Mouse (Mus musculus) MEL (cell line): ENCODE results near the gene Psenen. TPM values are rescaled to one million over a fixed set of nuclear protein-coding genes. Genes with fewer than 3 reads are reported as not detected.

Experiments used
- DNase-seq: peaks from one replicate; pipeline ENCODE4 v3.0.0; 2011; ENCODE audit warnings: low read depth, low spot score
- H3K27ac ChIP-seq: 2 replicates; pipeline ENCODE4 v1.5.1; 2012; ENCODE audit warnings: low read depth, mild to moderate bottlenecking, control low read depth, low read length, moderate library complexity; ENCODE audit not compliant: control insufficient read depth
- H3K27me3 ChIP-seq, 2 experiments: fragments of 150-350 bp in 1 of 2; sonication (generic) in 1 of 2; 2 replicates each; pipeline ENCODE4 v1.6.1; 2012; ENCODE audit warnings: low read length in 2 of 2, mild to moderate bottlenecking in 2 of 2, improper control_type of control experiment in 1 of 2, moderate library complexity in 1 of 2; ENCODE audit not compliant: insufficient read depth in 2 of 2, control insufficient read depth in 1 of 2
- H3K36me3 ChIP-seq, 2 experiments: 2 replicates each; pipeline ENCODE4 v1.6.1; 2012 to 2014; ENCODE audit warnings: low read length in 2 of 2, improper control_type of control experiment in 1 of 2, inconsistent platforms in 1 of 2, mild to moderate bottlenecking in 1 of 2; ENCODE audit not compliant: insufficient read depth in 2 of 2, control insufficient read depth in 1 of 2
- H3K4me1 ChIP-seq, 2 experiments: fragments of 150-350 bp in 1 of 2; sonication (generic) in 1 of 2; 2 replicates each; pipeline ENCODE4 v1.6.1; 2012; ENCODE audit warnings: low read length in 2 of 2, improper control_type of control experiment in 1 of 2, mild to moderate bottlenecking in 1 of 2; ENCODE audit not compliant: insufficient read depth in 2 of 2, control insufficient read depth in 1 of 2
- H3K4me3 ChIP-seq, 2 experiments: fragments of 150-350 bp in 1 of 2; sonication (generic) in 1 of 2; 2 replicates each; pipeline ENCODE4 v1.5.1; 2012; ENCODE audit warnings: low read depth in 2 of 2, low read length in 2 of 2, mild to moderate bottlenecking in 2 of 2, moderate library complexity in 2 of 2, control low read depth in 1 of 2, improper control_type of control experiment in 1 of 2; ENCODE audit not compliant: control insufficient read depth in 1 of 2, insufficient read depth in 1 of 2
- H3K79me2 ChIP-seq: 2 replicates; pipeline ENCODE4 v1.6.1; 2012; ENCODE audit warnings: mild to moderate bottlenecking, low read length, moderate library complexity; ENCODE audit not compliant: control insufficient read depth, poor library complexity, insufficient read depth
- H3K9ac ChIP-seq: 2 replicates; pipeline ENCODE4 v1.6.1; 2012; ENCODE audit warnings: low read depth, mild to moderate bottlenecking, control low read depth, low read length, moderate library complexity; ENCODE audit not compliant: control insufficient read depth, poor library complexity, severe bottlenecking
- H3K9me3 ChIP-seq: fragments of 150-350 bp; sonication (generic); replicated peaks from 2 replicates; pipeline ENCODE4 v1.6.1; 2012; ENCODE audit warnings: mild to moderate bottlenecking, low read length, improper control_type of control experiment, moderate library complexity; ENCODE audit not compliant: insufficient read depth
- BHLHE40 ChIP-seq: IDR thresholded peaks from 2 replicates; pipeline ENCODE4 v1.6.1; 2012; ENCODE audit warnings: low read depth, mild to moderate bottlenecking, inconsistent platforms, low read length, improper control_type of control experiment, borderline replicate concordance
- CHD1 ChIP-seq: IDR thresholded peaks from 2 replicates; pipeline ENCODE4 v1.6.1; 2012; ENCODE audit warnings: low read depth, mild to moderate bottlenecking, inconsistent platforms, low read length, improper control_type of control experiment
- CHD2 ChIP-seq: IDR thresholded peaks from 2 replicates; pipeline ENCODE4 v1.6.1; 2011; ENCODE audit warnings: low read length, improper control_type of control experiment
- CTCF ChIP-seq, 3 experiments: IDR thresholded peaks in 2 of 3; conservative IDR thresholded peaks in 1 of 3; 2 replicates each; pipeline ENCODE4 v1.5.1; 2011 to 2012; ENCODE audit warnings: low read length in 3 of 3, low read depth in 2 of 3, mild to moderate bottlenecking in 2 of 3, improper control_type of control experiment in 1 of 3, inconsistent platforms in 1 of 3, mixed read lengths in 1 of 3, moderate library complexity in 1 of 3; ENCODE audit not compliant: control insufficient read depth in 1 of 3, insufficient read depth in 1 of 3, poor library complexity in 1 of 3, severe bottlenecking in 1 of 3
- ETS1 ChIP-seq: IDR thresholded peaks from 2 replicates; pipeline ENCODE4 v1.6.1; 2012; ENCODE audit warnings: low read depth, mild to moderate bottlenecking, inconsistent platforms, low read length, improper control_type of control experiment, moderate library complexity
- GATA1 ChIP-seq: IDR thresholded peaks from 2 replicates; pipeline ENCODE4 v1.6.1; 2011; ENCODE audit warnings: low read depth, low read length, improper control_type of control experiment
- HCFC1 ChIP-seq: IDR thresholded peaks from 2 replicates; pipeline ENCODE4 v1.6.1; 2012; ENCODE audit warnings: low read depth, mild to moderate bottlenecking, inconsistent platforms, low read length, improper control_type of control experiment, moderate library complexity
- JUND ChIP-seq: IDR thresholded peaks from 2 replicates; pipeline ENCODE4 v1.6.1; 2011; ENCODE audit warnings: low read depth, mild to moderate bottlenecking, improper control_type of control experiment, low read length
- KAT2A ChIP-seq: conservative IDR thresholded peaks from 2 replicates; pipeline ENCODE4 v1.6.1; 2012; ENCODE audit warnings: low read depth, low read length, improper control_type of control experiment, inconsistent platforms
- MAFK ChIP-seq: IDR thresholded peaks from 2 replicates; pipeline ENCODE4 v1.6.1; 2011; ENCODE audit warnings: low read depth, mild to moderate bottlenecking, low read length, improper control_type of control experiment, borderline replicate concordance
- MAX ChIP-seq: IDR thresholded peaks from 2 replicates; pipeline ENCODE4 v1.6.1; 2011; ENCODE audit warnings: low read length, improper control_type of control experiment
- MAZ ChIP-seq: IDR thresholded peaks from 2 replicates; pipeline ENCODE4 v1.6.1; 2012; ENCODE audit warnings: low read depth, mild to moderate bottlenecking, inconsistent platforms, low read length, improper control_type of control experiment
- MXI1 ChIP-seq: IDR thresholded peaks from 2 replicates; pipeline ENCODE4 v1.6.1; 2011; ENCODE audit warnings: mild to moderate bottlenecking, low read depth, low read length, improper control_type of control experiment
- MYB ChIP-seq: IDR thresholded peaks from 2 replicates; pipeline ENCODE4 v1.6.1; 2011; ENCODE audit warnings: mild to moderate bottlenecking, low read depth, low read length, improper control_type of control experiment
- MYC ChIP-seq: IDR thresholded peaks from 2 replicates; pipeline ENCODE4 v1.6.1; 2011; ENCODE audit warnings: low read depth, mild to moderate bottlenecking, low read length, improper control_type of control experiment, moderate library complexity
- NELFE ChIP-seq: IDR thresholded peaks from 2 replicates; pipeline ENCODE4 v1.6.1; 2011; ENCODE audit warnings: low read depth, low read length, improper control_type of control experiment
- NRF1 ChIP-seq: IDR thresholded peaks from 2 replicates; pipeline ENCODE4 v1.6.1; 2014; ENCODE audit warnings: low read depth, mild to moderate bottlenecking, inconsistent platforms, low read length, improper control_type of control experiment, moderate library complexity; ENCODE audit not compliant: poor library complexity, insufficient read depth, severe bottlenecking
- POLR2A ChIP-seq, 2 experiments: IDR thresholded peaks; 2 replicates each; pipeline ENCODE4 v1.6.1; 2011 to 2012; ENCODE audit warnings: low read length in 2 of 2, mild to moderate bottlenecking in 2 of 2, control low read depth in 1 of 2, improper control_type of control experiment in 1 of 2, low read depth in 1 of 2, moderate library complexity in 1 of 2; ENCODE audit not compliant: control insufficient read depth in 1 of 2, insufficient read depth in 1 of 2, poor library complexity in 1 of 2
- POLR2AphosphoS2 ChIP-seq: IDR thresholded peaks from 2 replicates; pipeline ENCODE4 v1.6.1; 2011; ENCODE audit warnings: low read length, improper control_type of control experiment
- RCOR1 ChIP-seq: IDR thresholded peaks from 2 replicates; pipeline ENCODE4 v1.6.1; 2012; ENCODE audit warnings: low read depth, mild to moderate bottlenecking, inconsistent platforms, low read length, improper control_type of control experiment
- SIN3A ChIP-seq: IDR thresholded peaks from 2 replicates; pipeline ENCODE4 v1.6.1; 2012; ENCODE audit warnings: low read length, improper control_type of control experiment, inconsistent platforms
- SMC3 ChIP-seq: IDR thresholded peaks from 2 replicates; pipeline ENCODE4 v1.6.1; 2011; ENCODE audit warnings: low read depth, low read length, improper control_type of control experiment
- TAL1 ChIP-seq: IDR thresholded peaks from 2 replicates; pipeline ENCODE4 v1.6.1; 2012; ENCODE audit warnings: mild to moderate bottlenecking, inconsistent platforms, low read length, moderate library complexity, mixed read lengths
- TBP ChIP-seq: IDR thresholded peaks from 2 replicates; pipeline ENCODE4 v1.8.0; 2011; ENCODE audit warnings: low read depth, low read length, improper control_type of control experiment
- TCF12 ChIP-seq: IDR thresholded peaks from 2 replicates; pipeline ENCODE4 v1.6.1; 2014; ENCODE audit warnings: low read depth, mild to moderate bottlenecking, inconsistent platforms, low read length, improper control_type of control experiment, moderate library complexity
- USF1 ChIP-seq: IDR thresholded peaks from 2 replicates; pipeline ENCODE4 v1.6.1; 2014; ENCODE audit warnings: low read depth, mild to moderate bottlenecking, inconsistent platforms, low read length, improper control_type of control experiment, moderate library complexity
- USF2 ChIP-seq, 2 experiments: IDR thresholded peaks; 2 replicates each; pipeline ENCODE4 v1.6.1; 2011 to 2012; ENCODE audit warnings: improper control_type of control experiment in 2 of 2, low read length in 2 of 2, borderline replicate concordance in 1 of 2, inconsistent platforms in 1 of 2, low read depth in 1 of 2, mild to moderate bottlenecking in 1 of 2; ENCODE audit not compliant: insufficient read depth in 1 of 2
- ZKSCAN1 ChIP-seq: IDR thresholded peaks from 2 replicates; pipeline ENCODE4 v1.6.1; 2012; ENCODE audit warnings: low read depth, mild to moderate bottlenecking, inconsistent platforms, low read length, improper control_type of control experiment, moderate library complexity
- ZMIZ1 ChIP-seq: IDR thresholded peaks from 2 replicates; pipeline ENCODE4 v1.6.1; 2012; ENCODE audit warnings: low read depth, mild to moderate bottlenecking, inconsistent platforms, low read length, improper control_type of control experiment, moderate library complexity
- ZNF384 ChIP-seq: IDR thresholded peaks from 2 replicates; pipeline ENCODE4 v1.6.1; 2012; ENCODE audit warnings: low read depth, mild to moderate bottlenecking, inconsistent platforms, low read length, improper control_type of control experiment
- polyA plus RNA-seq, 2 experiments: library from polyadenylated mRNA; stranded (reverse) in 1 of 2; unstranded in 1 of 2; fragments of >175 nt in 1 of 2; fragments of >200 nt in 1 of 2; gene quantifications; 2 replicates each; pipeline versions ENCODE4 v1.2.1 to v1.2.4; 2012; ENCODE audit warnings: low replicate concordance in 2 of 2, low read depth in 1 of 2; ENCODE audit not compliant: insufficient read length in 2 of 2, insufficient read depth in 1 of 2, missing spikeins in 1 of 2
- total RNA-seq: library from RNA; depleted of rRNA; stranded (reverse); fragments of 300-350 nt; gene quantifications from 2 replicates; pipeline ENCODE4 v1.2.3, GENCODE M21; 2012

The Psenen gene
- total and polyA plus RNA-seq, 3 experiments: 60.8 to 157 TPM; not detected in 1

DNA sequence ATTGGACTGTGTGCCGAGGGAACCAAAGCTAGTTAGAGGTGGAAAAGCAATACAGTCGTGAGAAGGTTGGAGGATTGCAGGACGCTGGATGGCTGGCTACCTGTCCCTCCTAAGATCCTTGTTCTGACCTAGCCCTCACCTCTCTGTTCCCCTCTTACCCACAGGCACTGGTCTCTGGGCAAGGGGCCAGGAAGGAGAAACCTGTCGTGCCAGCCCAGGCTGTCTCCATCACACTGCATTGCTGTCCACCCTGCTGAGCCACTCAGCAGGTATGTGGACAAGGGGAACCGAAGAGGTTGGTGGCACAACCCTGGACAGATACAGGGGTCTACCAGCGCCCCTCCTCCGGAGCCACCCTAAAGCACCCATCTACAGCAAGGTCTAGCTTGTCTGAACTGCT is 37.2 kb upstream of the Psenen start (continued):
- TF ChIP-seq CHD1 (no peak), MAZ (no peak), GATA1 (no peak), CTCF (IDR thresholded peaks at IDR 0.05 in 2 of 3, conservative IDR thresholded peaks at IDR 0.05 in 1 of 3; ENCODE audit: control insufficient read depth in 1 of 3, insufficient read depth in 1 of 3, low read depth in 2 of 3, low read length in 3 of 3, poor library complexity in 1 of 3, severe bottlenecking in 1 of 3) (no peak), ZKSCAN1 (no peak), USF2 (IDR thresholded peaks at IDR 0.05; ENCODE audit: borderline replicate concordance in 1 of 2, insufficient read depth in 1 of 2, low read depth in 1 of 2, low read length in 2 of 2) (no peak)

- peak overlapping the region; percentile 82 for H3K9ac ChIP-seq
Observed at GRCm38 (mm10) chr7:30599933-30600353, 36.5 kb upstream of the Psenen start.

DNA sequence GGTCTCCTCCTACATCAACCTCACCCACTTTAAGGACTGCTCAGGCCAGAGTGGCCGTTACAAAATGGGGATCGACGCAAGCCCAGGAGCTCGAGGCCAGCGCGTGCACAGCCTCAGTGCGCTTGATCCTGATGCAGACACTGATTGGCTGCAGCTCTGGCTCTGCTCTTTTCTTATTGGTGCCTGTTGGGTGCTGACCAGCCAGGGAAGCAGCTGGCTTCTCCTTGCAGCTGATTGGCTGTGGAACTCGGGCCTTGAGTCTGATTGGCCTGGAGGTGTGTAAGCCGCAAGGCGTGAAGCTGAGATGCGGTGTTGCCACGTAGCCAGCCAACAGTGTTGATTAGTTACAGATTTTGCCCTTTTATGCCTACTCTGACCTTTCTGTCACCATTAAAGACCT is 35.4 kb upstream of the Psenen start, which contains the start of gene Zbtb32:
Gene Zbtb32, minus strand, starts transcription at position 124 of the 400 bp plus-strand sequence.
- Histone ChIP-seq H3K27me3 (no peaks in the 10 kb centered on the region), H3K9me3 (no peaks in the 10 kb centered on the region), H3K4me1 (peaks cover 2 to 13% of the 10 kb centered on the region in 2 experiments; a peak in 3 of 4 replicates), H3K79me2 (no peaks in the 10 kb centered on the region; the same call in 1 of the 2 replicates), H3K9ac (peak within 1 kb of the TSS; percentile 79), H3K4me3 (peak within 1 kb of the TSS; percentile 50 to 51), H3K36me3 (peaks cover 0 to 6% of the 10 kb centered on the region in 2 experiments; a peak in 2 of 4 replicates), H3K27ac (peak within 1 kb of the TSS; percentile 82)
- TF ChIP-seq MYB (no peak), ZNF384 (no peak), USF2 (IDR thresholded peaks at IDR 0.05; ENCODE audit: borderline replicate concordance in 1 of 2, insufficient read depth in 1 of 2, low read depth in 1 of 2, low read length in 2 of 2) (no peak), SIN3A (no peak), RCOR1 (no peak), TAL1 (no peak)
- peak; percentile 39 for DNase-seq

More at GRCm38 (mm10) chr7:30599933-30600353, 36.5 kb upstream of the Psenen start:
- no peaks in the 10 kb centered on the region for H3K9me3 ChIP-seq
- peaks cover 0 to 4% of the 10 kb centered on the region in 2 experiments; a peak in 2 of 4 replicates for H3K36me3 ChIP-seq
- H3K4me1 ChIP-seq: peaks cover 0 to 7% of the 10 kb centered on the region in 2 experiments; a peak in 2 of 4 replicates
- H3K27ac ChIP-seq: peak overlapping the region; percentile 84
- no peaks in the 10 kb centered on the region; the same call in 1 of the 2 replicates for H3K79me2 ChIP-seq
- H3K4me3 ChIP-seq: peak overlapping the region; percentile 73 to 77
- peak; percentile 100 for DNase-seq
- TF ChIP-seq NRF1: 0 out of 2 replicates have a peak, but pooled peaks have one; percentile 12
- TF ChIP-seq MAX: peak; percentile 65
- peak; percentile 64 for TF ChIP-seq CHD2
- peak; percentile 88; the same call in 1 of the 2 replicates for TF ChIP-seq ZMIZ1
- TF ChIP-seq MXI1: peak; percentile 73
- TF ChIP-seq ZNF384: no peak
- TF ChIP-seq SMC3: no peak
- TF ChIP-seq ZKSCAN1: no peak
- peak; percentile 88 for TF ChIP-seq SIN3A
- 0 out of 2 replicates have a peak, but pooled peaks have one; percentile 18 for TF ChIP-seq ETS1
- TF ChIP-seq MAFK: 0 out of 2 replicates have a peak, but pooled peaks have one; percentile 27
- TF ChIP-seq NELFE: peak; percentile 77
- TF ChIP-seq TAL1: no peak
- no peak for TF ChIP-seq TCF12
- peak; percentile 70 for TF ChIP-seq HCFC1
- TF ChIP-seq POLR2A (IDR thresholded peaks at IDR 0.05; ENCODE audit: control insufficient read depth in 1 of 2, insufficient read depth in 1 of 2, low read depth in 1 of 2, low read length in 2 of 2, poor library complexity in 1 of 2): peak in 1 of 2 experiments; percentile 82; a peak in 3 of 4 replicates
- peak; percentile 82 for TF ChIP-seq POLR2AphosphoS2
- 0 out of 2 replicates have a peak, but pooled peaks have one; percentile 32 for TF ChIP-seq RCOR1
- peak; percentile 27; the same call in 1 of the 2 replicates for TF ChIP-seq BHLHE40
- no peak for TF ChIP-seq JUND
- 0 out of 2 replicates have a peak, but pooled peaks have one; percentile 14 for TF ChIP-seq USF1
- TF ChIP-seq KAT2A: peak; percentile 39; the same call in 1 of the 2 replicates
- TF ChIP-seq TBP: peak; percentile 30; the same call in 1 of the 2 replicates
- TF ChIP-seq MAZ: peak; percentile 47; the same call in 1 of the 2 replicates
- TF ChIP-seq USF2 (IDR thresholded peaks at IDR 0.05; ENCODE audit: borderline replicate concordance in 1 of 2, insufficient read depth in 1 of 2, low read depth in 1 of 2, low read length in 2 of 2): no peak
- TF ChIP-seq MYC: peak; percentile 77
- no peaks in the 10 kb centered on the region for H3K27me3 ChIP-seq
